Mouse (Mus musculus): ENCODE measurements around the gene Nap1l1.
"Not testable (repeated sequence)": the region's sequence is repeated elsewhere in the genome, so short reads cannot be mapped to it uniquely, and the experiment has no call there.

The Nap1l1 gene

GRCm38 (mm10) chr10:111472686-111473510, at the start of gene Nap1l1:
Nap1l1 (plus strand) TSS chr10:111473223.
- in situ Hi-C loops (cut with MboI; ENCODE audit: low sequenced_read_pairs) = no loop called here

- in situ Hi-C loops (cut with MboI; ENCODE audit: low sequenced_read_pairs) = no loop called here
Measured at GRCm38 (mm10) chr10:111426491-111426890, 46.5 kb upstream of the Nap1l1 start.

GRCm38 (mm10) chr10:111433502-111433901, 39.5 kb upstream of the Nap1l1 start:
- in situ Hi-C loops (cut with MboI; ENCODE audit: low sequenced_read_pairs) = no loop called here

GRCm38 (mm10) chr10:111441034-111441440, 32.0 kb upstream of the Nap1l1 start:
- in situ Hi-C loops (cut with MboI; ENCODE audit: low sequenced_read_pairs) = no loop called here

GRCm38 (mm10) chr10:111444199-111444598, 28.8 kb upstream of the Nap1l1 start:
- in situ Hi-C loops (cut with MboI; ENCODE audit: low sequenced_read_pairs) = no loop called here

- in situ Hi-C loops (cut with MboI; ENCODE audit: low sequenced_read_pairs) = no loop called here
Measured at GRCm38 (mm10) chr10:111445939-111446671, 26.9 kb upstream of the Nap1l1 start.

- in situ Hi-C loops (cut with MboI; ENCODE audit: low sequenced_read_pairs) = not testable (repeated sequence)
Measured at GRCm38 (mm10) chr10:111446672-111447008, 26.4 kb upstream of the Nap1l1 start.

- in situ Hi-C loops (cut with MboI; ENCODE audit: low sequenced_read_pairs) = not testable (repeated sequence)
Measured at GRCm38 (mm10) chr10:111449662-111450061, 23.4 kb upstream of the Nap1l1 start.

GRCm38 (mm10) chr10:111451683-111452322, 21.2 kb upstream of the Nap1l1 start:
- in situ Hi-C loops (cut with MboI; ENCODE audit: low sequenced_read_pairs) = no loop called here

GRCm38 (mm10) chr10:111452426-111452825, 20.6 kb upstream of the Nap1l1 start:
- in situ Hi-C loops (cut with MboI; ENCODE audit: low sequenced_read_pairs) = no loop called here

- in situ Hi-C loops (cut with MboI; ENCODE audit: low sequenced_read_pairs) = no loop called here
Measured at GRCm38 (mm10) chr10:111454698-111455308, 18.2 kb upstream of the Nap1l1 start.

GRCm38 (mm10) chr10:111458088-111458487, 14.9 kb upstream of the Nap1l1 start:
- in situ Hi-C loops (cut with MboI; ENCODE audit: low sequenced_read_pairs) = no loop called here

- in situ Hi-C loops (cut with MboI; ENCODE audit: low sequenced_read_pairs) = no loop called here
Measured at GRCm38 (mm10) chr10:111459040-111459439, 14.0 kb upstream of the Nap1l1 start.

- in situ Hi-C loops (cut with MboI; ENCODE audit: low sequenced_read_pairs) = no loop called here
Measured at GRCm38 (mm10) chr10:111459874-111460273, 13.1 kb upstream of the Nap1l1 start.

GRCm38 (mm10) chr10:111460381-111460780, 12.6 kb upstream of the Nap1l1 start:
- in situ Hi-C loops (cut with MboI; ENCODE audit: low sequenced_read_pairs) = no loop called here

GRCm38 (mm10) chr10:111464833-111465232, 8.2 kb upstream of the Nap1l1 start:
- in situ Hi-C loops (cut with MboI; ENCODE audit: low sequenced_read_pairs) = no loop called here

- in situ Hi-C loops (cut with MboI; ENCODE audit: low sequenced_read_pairs) = no loop called here
Measured at GRCm38 (mm10) chr10:111465409-111465808, 7.6 kb upstream of the Nap1l1 start.

GRCm38 (mm10) chr10:111471166-111471565, 1.9 kb upstream of the Nap1l1 start:
- in situ Hi-C loops (cut with MboI; ENCODE audit: low sequenced_read_pairs) = no loop called here

GRCm38 (mm10) chr10:111473511-111474371, 718 bp downstream of the Nap1l1 start:
- in situ Hi-C loops (cut with MboI; ENCODE audit: low sequenced_read_pairs) = no loop called here

GRCm38 (mm10) chr10:111476301-111476700, 3.3 kb downstream of the Nap1l1 start:
- in situ Hi-C loops (cut with MboI; ENCODE audit: low sequenced_read_pairs) = no loop called here
